Mouse (Mus musculus) stomach, postnatal 0 days (tissue): Measurements from ENCODE around the gene Alkbh6. TPM values are rescaled to one million over a fixed set of nuclear protein-coding genes. Genes with fewer than 3 reads are reported as not detected.
A peak's percentile ranks its signal among the peaks of the same experiment; 100 is the strongest.

Source experiments
- ATAC-seq: fragments of 200-750 bp; cut with Nextera tagmentation; 2 replicates; pipeline ENCODE4 v1.8.0; 2017; ENCODE audit not compliant: low FRiP score, low TSS enrichment
- DNase-seq: peaks from one replicate; pipeline ENCODE4 v3.0.0-alpha.2; 2016; ENCODE audit warnings: low spot score
- H3K27ac ChIP-seq: fragments of 300-500 bp; sonication (generic); replicated peaks from 2 replicates; pipeline ENCODE4 v1.5.1; 2014; ENCODE audit warnings: mild to moderate bottlenecking, control low read depth
- H3K27me3 ChIP-seq: fragments of 300-500 bp; sonication (generic); 2 replicates; pipeline ENCODE4 v1.6.1; 2014; ENCODE audit warnings: low read length; ENCODE audit not compliant: control insufficient read depth, insufficient read depth
- H3K36me3 ChIP-seq: fragments of 300-500 bp; sonication (generic); 2 replicates; pipeline ENCODE4 v1.6.1; 2014; ENCODE audit warnings: low read length, mixed read lengths; ENCODE audit not compliant: control insufficient read depth, insufficient read depth
- H3K4me1 ChIP-seq: fragments of 300-500 bp; sonication (generic); replicated peaks from 2 replicates; pipeline ENCODE4 v1.6.1; 2014; ENCODE audit warnings: antibody characterized with exemption; ENCODE audit not compliant: control insufficient read depth, insufficient read depth
- H3K4me2 ChIP-seq: fragments of 300-500 bp; sonication (generic); replicated peaks from 2 replicates; pipeline ENCODE4 v1.6.1; 2014; ENCODE audit warnings: low read depth, mild to moderate bottlenecking, control low read depth, moderate library complexity
- H3K4me3 ChIP-seq: fragments of 300-500 bp; sonication (generic); 2 replicates; pipeline ENCODE4 v1.5.1; 2014; ENCODE audit warnings: low read depth, low read length, control low read depth
- H3K9ac ChIP-seq: fragments of 300-500 bp; sonication (generic); 2 replicates; pipeline ENCODE4 v1.6.1; 2014; ENCODE audit warnings: mild to moderate bottlenecking, low read length, control low read depth, mixed read lengths
- H3K9me3 ChIP-seq: fragments of 300-500 bp; sonication (generic); 2 replicates; pipeline ENCODE4 v1.6.1; 2016; ENCODE audit warnings: low read length; ENCODE audit not compliant: control insufficient read depth
- CTCF ChIP-seq: IDR thresholded peaks from 2 replicates; pipeline ENCODE4 v1.5.1; 2016; ENCODE audit warnings: antibody characterized with exemption, low read depth, mild to moderate bottlenecking, moderate library complexity
- EP300 ChIP-seq: optimal IDR thresholded peaks from 2 replicates; pipeline ENCODE3; 2016; ENCODE audit warnings: antibody characterized with exemption
- WGBS: fragments of 180-500 bp; shearing (Covaris S2); extraction: QIAGEN DNeasy Blood & Tissue Kit; methylation state at CpG from one replicate; pipeline ENCODE4 v1.1.7; 2014; 5-methylcytosine and 5-hydroxymethylcytosine counted together
- polyA plus RNA-seq: library from polyadenylated mRNA; unstranded; fragments of >200 nt; fragmentation: Nextera tagmentation; extraction: Ambion mirVana; gene quantifications from 2 replicates; pipeline ENCODE4 v1.2.1, GENCODE M21; 2015

The Alkbh6 gene
- polyA plus RNA-seq, result 55.4 and 58.8 TPM in 2 replicates

DNA sequence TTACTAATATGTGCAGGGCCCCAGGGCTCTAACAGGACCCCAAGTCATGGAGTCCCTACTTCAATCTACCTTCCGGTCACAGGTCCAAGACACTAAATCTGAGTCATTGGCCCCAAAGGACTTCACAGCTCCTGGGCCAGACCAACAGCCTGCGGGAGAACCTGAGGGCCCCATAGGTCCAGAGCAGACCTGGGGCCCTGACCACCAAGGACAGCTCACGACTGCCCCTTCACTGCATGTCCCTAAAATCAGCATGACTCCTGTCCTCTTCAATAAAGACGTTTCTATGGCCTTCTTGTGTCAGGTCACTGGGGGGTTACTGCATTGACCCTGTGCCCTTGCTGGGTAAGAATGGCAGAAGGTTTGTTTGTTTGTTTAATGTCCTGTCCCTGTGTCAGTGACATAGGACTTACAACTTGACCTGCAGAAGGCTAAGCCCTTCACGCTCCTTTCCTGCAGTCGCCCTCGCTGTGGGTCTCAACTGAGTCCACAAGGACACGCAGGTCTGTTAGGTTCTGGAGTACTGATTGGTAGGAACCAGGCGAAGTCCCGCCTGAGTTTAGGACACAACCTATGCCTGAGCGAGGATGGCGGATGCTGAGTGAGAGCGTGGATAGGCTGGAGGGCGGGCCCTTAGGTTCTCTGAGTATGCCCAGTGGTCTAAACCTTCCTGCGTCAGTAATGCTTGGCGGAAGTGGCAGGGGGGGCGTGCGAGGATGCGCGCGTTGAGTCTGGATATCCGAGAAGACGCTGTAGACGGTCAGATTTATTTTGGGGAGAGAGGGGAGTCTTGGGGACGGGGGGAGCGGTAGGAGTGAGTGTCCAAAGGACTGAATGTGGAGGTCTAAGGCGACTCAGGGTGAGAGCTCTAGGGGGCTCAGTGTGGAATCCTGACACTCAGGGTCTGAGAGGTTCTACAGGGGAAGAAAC lies at the start of gene Alkbh6:
Alkbh6 (plus strand) TSS at position 642 of the 930 bp plus-strand sequence.
- Histone ChIP-seq H3K27ac (0 out of 2 replicates have a peak within 1 kb of the TSS, but pooled peaks have one; percentile 30), H3K36me3 (peaks cover 3% of the 10 kb centered on the region; the same call in 1 of the 2 replicates)
- ATAC-seq, result peak; percentile 99

DNA sequence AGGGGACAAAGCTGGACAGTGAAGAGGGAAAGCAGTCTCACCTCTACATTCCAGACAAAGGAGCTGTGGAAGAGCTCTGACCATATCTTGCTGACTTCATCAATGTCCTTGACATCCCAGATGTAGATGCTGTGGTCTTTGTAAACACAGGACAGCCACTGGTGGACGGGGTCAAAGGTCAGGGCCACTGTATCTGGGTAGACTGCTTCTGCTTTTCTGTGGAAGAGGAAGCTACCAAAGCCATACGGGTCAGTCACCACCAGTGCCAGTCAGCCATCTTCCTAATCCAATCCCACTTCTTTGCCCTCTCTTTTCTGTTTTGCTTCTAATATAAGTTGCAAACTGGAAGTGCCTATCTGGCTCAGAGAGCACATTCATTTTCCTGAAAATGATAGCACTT lies 43.5 kb upstream of the Alkbh6 start:
- ATAC-seq (no peak), DNase-seq (no peak)
- H3K4me2 ChIP-seq, result no peak overlapping the region
- H3K27ac ChIP-seq, result no peak overlapping the region
- no peaks in the 10 kb centered on the region for H3K36me3 ChIP-seq
- no peak for TF ChIP-seq EP300
- TF ChIP-seq CTCF, result no peak
- H3K9me3 ChIP-seq, result no peaks in the 10 kb centered on the region
- 78% methylated on average over 2 of the region's 2 CpGs for WGBS
- H3K4me3 ChIP-seq, result no peak overlapping the region
- no peak overlapping the region for H3K9ac ChIP-seq
- no peaks in the 10 kb centered on the region for H3K27me3 ChIP-seq
- no peaks in the 10 kb centered on the region for H3K4me1 ChIP-seq

More for the DNA sequence above, at the start of gene Alkbh6:
- WGBS, result 4% methylated on average over 27 of the region's 27 CpGs
- DNase-seq, result peak; percentile 94
- Histone ChIP-seq H3K9me3 (no peaks in the 10 kb centered on the region), H3K4me1 (0 out of 2 replicates have a peak, but pooled peaks cover 3% of the 10 kb centered on the region), H3K9ac (peak within 1 kb of the TSS; percentile 65), H3K4me2 (peak within 1 kb of the TSS; percentile 62), H3K27me3 (no peaks in the 10 kb centered on the region), H3K4me3 (peak within 1 kb of the TSS; percentile 69)
- no peak for TF ChIP-seq EP300
- TF ChIP-seq CTCF, result peak; percentile 20

DNA sequence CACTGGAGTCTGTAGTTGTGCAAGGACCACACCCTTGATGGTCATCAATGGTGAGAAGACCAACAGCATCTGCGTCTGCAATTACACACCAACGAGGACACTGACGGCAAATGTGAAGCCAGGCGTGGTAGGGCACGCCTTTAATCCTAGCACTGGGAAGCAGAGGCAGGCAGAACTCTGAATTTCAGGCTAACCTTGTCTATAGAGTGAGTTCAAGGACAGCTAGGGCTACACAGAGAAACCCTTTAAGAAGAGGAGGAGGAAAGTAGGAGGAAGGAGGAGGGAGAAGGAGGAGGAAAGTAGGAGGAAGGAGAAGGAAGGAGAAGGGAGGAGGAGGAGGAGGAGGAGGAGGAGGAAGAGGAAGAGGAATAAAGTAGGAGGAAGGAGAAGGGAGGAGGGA lies 43.0 kb upstream of the Alkbh6 start:
- Histone ChIP-seq H3K4me3 (no peak overlapping the region), H3K27me3 (no peaks in the 10 kb centered on the region), H3K27ac (no peak overlapping the region), H3K9ac (no peak overlapping the region), H3K4me1 (no peaks in the 10 kb centered on the region), H3K36me3 (no peaks in the 10 kb centered on the region), H3K9me3 (no peaks in the 10 kb centered on the region), H3K4me2 (no peak overlapping the region)
- ATAC-seq (no peak), DNase-seq (no peak)
- 97% methylated on average over 5 of the region's 5 CpGs for WGBS
- TF ChIP-seq CTCF (no peak), EP300 (no peak)

DNA sequence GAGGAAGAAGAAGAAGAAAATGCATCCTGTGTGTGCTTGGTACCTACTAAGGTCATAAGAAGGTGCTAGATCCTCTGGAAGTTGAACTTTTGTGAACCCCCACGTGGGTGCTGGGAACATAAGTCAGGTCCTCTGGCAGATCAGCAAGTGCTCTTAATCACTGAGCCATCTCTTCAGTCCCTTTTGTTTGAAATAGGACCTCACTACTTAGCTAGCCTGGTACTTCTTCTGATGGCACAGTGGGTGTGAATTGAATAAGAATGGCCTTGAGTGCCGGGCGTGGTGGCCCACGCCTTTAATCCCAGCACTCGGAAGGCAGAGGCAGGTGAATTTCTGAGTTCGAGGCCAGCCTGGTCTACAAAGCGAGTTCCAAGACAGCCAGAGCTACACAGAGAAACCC lies 42.6 kb upstream of the Alkbh6 start:
- TF ChIP-seq CTCF (no peak), EP300 (no peak)
- WGBS, result 88% methylated on average over 7 of the region's 7 CpGs
- no peak overlapping the region for H3K9ac ChIP-seq

DNA sequence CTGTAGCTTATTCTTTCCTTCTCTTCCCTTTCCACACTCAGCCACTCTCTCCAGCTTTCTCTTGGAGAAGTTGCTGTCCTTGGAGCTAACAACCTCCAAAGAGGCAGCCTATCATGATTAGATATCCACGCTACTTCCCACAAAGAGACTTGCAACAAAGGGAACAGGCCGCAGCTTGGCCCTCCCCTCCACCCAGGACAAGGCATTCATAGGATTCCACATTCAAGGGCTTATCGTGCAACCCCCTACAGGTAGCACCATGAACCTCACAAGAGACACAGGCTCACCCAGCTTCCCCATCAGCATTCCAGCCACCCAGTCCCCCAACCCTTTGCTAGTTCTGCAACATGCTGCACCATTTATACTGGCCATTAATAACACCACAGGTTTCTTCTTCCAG lies 41.7 kb upstream of the Alkbh6 start:
- ATAC-seq (no peak), DNase-seq (no peak)
- no peaks in the 10 kb centered on the region for H3K9me3 ChIP-seq
- no peaks in the 10 kb centered on the region for H3K4me1 ChIP-seq
- no peaks in the 10 kb centered on the region for H3K27me3 ChIP-seq
- H3K4me3 ChIP-seq, result no peak overlapping the region
- no peaks in the 10 kb centered on the region for H3K36me3 ChIP-seq
- no peak overlapping the region for H3K27ac ChIP-seq
- no peak for TF ChIP-seq CTCF
- TF ChIP-seq EP300, result no peak
- H3K4me2 ChIP-seq, result no peak overlapping the region
- 79% methylated on average over 3 of the region's 3 CpGs for WGBS
- H3K9ac ChIP-seq, result no peak overlapping the region

More for the DNA sequence above, 42.6 kb upstream of the Alkbh6 start:
- Histone ChIP-seq H3K36me3 (no peaks in the 10 kb centered on the region), H3K27ac (no peak overlapping the region), H3K4me3 (no peak overlapping the region), H3K9me3 (no peaks in the 10 kb centered on the region), H3K4me1 (no peaks in the 10 kb centered on the region), H3K27me3 (no peaks in the 10 kb centered on the region), H3K4me2 (no peak overlapping the region)
- no peak for ATAC-seq
- DNase-seq, result no peak

DNA sequence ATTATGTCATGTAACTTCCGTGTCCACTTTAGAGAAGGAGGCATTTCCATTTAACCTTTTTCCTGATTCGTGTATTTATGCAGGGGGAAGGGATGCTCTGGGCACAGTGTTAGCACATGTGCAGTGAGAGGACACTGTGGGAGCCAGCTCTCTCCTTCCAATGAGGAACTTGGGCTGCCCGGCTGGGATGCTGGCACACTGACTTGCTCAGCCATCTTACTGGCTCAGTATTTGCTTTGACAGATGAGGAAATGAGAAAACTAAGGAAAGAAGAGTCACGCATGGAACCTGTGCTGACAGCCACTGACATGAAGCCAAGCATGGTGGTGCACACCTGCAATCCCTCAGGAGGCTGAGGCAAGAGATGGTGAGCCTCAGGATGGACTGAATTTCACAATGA lies 38.9 kb upstream of the Alkbh6 start:
- ATAC-seq (no peak), DNase-seq (no peak)
- Histone ChIP-seq H3K4me3 (no peak overlapping the region), H3K4me2 (no peak overlapping the region), H3K36me3 (no peaks in the 10 kb centered on the region), H3K9me3 (no peaks in the 10 kb centered on the region), H3K27me3 (no peaks in the 10 kb centered on the region), H3K4me1 (no peaks in the 10 kb centered on the region), H3K27ac (no peak overlapping the region), H3K9ac (no peak overlapping the region)
- 79% methylated on average over 4 of the region's 4 CpGs for WGBS
- TF ChIP-seq EP300, result no peak
- no peak for TF ChIP-seq CTCF
